Mouse (Mus musculus) left cerebral cortex, adult 8-10 months (tissue): Measurements from ENCODE around the gene Dyrk1b. TPM values are rescaled to one million over a fixed set of nuclear protein-coding genes. Genes with fewer than 3 reads are reported as not detected.
"Not testable (repeated sequence)": the region's sequence is repeated elsewhere in the genome, so short reads cannot be mapped to it uniquely, and the experiment has no call there.

Experiments used
- DNase-seq, 2 experiments: peaks; one replicate each; pipeline ENCODE4 v3.0.0; 2022; ENCODE audit warnings: low spot score in 2 of 2
- total RNA-seq, 4 experiments: library from RNA; stranded (reverse); gene quantifications; 2 replicates each; pipeline ENCODE4 v1.2.4; 2022

Gene Dyrk1b
- total RNA-seq, 4 experiments from 2014 or later = 42.5 to 45.3 (median 44.3) TPM

DNA sequence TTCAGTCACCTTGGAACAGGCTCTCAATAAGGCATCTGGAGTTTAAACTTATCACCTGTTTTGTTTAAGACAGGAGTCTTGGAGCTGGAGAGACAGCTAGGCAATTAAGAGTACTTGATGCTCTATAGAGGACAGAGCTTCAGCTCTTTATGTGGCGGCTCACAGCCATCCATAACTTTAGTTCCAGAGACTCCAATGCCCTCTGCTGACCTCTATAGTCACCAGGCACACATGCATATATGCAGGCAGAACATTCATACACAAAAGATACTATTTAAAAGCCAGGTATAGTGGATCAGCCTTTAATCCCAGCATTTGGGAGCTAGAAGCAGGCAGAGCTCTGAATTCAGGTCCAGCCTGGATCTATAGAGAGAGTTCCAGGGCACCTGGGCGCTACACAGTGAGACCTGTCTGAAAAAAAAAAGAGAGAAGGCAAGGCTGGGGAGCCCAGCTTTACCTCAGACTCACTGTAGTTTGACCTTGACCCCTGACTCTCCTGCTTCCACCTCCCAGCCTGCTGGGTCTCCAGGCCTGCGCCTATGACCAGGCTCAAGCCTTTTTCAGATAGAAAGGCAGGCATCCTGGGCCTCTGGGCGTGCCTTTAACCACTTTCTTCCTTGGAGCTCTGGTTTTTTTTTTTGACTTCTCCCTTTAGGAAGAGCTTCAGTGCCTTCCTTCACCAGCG is 16.3 kb downstream of the Dyrk1b start:
- DNase-seq = no peak

GRCm38 (mm10) chr7:28196528-28196927 is 17.3 kb downstream of the Dyrk1b start:
- DNase-seq = no peak

DNA sequence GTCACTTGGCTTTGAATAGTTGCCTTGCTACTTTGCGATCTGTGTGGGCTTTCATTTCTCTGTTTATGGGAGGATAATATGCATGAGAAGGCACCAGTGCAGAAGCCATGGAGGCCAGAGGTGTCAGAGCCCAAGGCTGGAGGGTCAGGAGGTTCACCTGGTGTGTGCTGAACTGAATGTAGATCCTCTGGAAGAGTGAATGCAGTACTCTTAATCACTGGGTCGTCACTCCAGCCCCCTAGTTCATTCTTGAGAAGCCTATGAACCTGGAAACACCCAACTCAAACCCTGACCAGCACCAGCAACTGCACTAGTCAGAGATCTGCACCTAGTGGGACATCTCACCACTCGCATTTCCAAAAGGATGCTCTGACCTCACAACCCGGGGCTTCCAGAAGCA is 19.8 kb downstream of the Dyrk1b start:
- no peak for DNase-seq

DNA sequence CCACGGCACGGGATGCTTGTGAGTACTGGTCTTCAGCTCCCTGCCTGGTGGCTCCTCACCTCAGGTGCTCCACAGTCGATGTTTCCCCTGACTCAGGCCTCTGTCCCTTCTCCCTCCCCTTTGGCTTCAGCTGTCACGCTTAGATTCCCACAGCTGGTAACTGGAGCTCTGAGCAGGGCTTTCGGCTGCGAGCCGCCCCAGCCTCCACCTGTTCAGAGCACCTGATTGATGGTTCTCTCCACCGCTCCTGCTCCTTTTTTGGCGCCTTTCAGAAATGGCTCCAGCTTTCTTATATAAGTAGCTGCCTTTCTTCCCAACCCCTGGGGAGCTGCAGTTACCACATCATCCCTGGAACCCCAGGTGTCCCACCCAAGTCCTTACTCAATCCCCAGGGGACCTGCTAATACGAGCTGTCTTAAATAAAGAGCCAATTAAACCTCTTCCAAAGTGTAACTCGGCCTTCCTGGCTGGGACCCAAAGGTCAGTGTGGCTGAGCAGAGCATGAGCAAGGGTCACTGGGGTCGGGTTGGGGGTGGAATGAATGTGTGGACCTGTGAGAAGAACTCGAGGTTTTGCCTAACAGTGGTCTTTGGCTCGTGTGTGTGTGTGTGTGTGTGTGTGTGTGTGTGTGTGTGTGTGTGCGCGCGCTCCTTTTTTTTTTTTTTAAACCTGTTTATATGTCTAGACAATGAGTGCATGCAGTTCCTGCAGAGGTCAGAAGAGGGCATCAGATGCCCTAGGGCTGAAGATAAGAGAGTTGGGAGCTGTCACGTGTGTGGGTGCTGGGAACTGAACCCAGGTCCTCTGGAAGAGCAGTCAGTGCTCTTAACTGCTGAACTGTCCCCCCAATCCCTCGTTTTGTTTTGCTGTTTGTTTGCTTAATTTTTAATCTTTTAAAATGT is 24.2 kb downstream of the Dyrk1b start:
- DNase-seq = no peak

DNA sequence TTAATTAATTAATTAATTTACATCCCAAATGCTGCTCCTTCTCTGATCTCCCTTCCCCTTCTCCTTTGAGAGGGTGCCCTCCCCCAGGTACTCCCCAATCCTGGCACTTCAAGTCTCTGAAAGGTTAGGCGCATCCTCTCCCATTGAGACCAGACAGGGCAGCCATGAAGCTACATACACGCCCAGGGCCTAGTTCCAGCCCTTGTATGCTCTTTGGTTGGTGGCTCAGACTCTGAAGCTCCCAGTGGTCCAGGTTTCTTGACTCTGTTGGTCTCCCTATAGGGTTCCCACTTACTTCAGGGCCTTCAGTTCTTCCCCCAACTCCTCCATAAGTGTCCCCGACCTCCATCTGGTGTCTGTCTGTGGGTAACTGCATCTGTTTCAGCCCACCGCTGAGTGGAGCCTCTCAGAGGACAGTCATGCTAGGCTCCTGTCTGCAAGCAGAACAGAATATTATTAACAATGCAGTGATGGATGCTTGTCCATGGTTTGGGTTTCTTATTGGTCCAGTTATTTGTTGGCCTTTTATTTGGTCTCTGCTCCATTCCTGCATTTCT is 26.9 kb downstream of the Dyrk1b start:
- DNase-seq = no peak

DNA sequence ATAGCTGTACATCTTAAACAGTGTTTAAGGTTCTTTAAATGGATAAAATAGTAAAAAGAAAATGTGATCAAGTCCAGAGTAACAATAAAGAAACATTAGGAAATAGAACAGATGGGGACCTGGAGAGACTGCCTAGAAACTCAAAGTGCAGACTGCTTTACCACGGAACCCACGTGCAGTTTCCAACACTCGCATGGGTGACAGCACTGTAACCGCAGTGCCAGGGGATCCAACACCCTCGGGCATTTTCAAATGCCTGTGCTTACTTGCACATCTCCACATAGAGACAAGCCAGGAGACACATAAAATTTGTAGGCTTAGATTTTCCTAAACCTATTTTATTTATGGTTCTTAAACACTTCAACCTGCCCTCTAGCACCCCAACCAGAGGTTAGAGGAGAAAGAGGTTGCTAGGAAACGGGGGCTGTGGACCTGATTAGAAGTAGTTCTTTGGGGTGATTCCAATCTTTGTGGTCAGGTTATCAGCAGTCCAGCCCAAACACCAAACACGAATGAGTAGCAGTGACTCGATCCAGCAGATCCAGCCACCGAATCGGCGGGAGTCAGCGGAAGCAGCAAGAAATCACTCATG is 29.2 kb downstream of the Dyrk1b start:
- no peak for DNase-seq

DNA sequence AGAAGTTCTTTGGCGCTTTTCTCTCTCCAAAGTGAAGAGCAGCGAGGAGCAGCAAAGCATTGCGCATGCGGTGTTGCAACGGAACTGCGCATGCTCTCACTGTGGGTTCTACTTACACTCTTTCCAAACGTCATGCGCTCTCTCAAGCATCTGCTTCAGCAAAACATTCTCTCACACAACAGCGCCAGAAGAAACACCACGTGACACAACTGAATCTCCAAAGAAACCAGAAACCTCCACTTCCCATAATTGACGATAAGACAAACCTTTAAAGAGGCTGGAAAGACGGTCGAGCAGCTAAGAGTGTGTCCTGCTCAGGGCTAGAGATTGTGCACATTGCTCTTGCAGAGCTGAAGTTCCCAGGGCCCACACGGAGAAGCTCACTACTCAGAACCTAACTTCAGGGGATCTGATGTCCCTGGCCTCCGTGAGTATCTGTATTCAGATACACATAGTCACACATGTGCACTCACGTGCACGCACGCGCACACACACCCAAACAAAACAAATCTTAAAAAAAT is 29.8 kb downstream of the Dyrk1b start:
- peak; percentile 44 to 61 for DNase-seq

GRCm38 (mm10) chr7:28210731-28211130 is 31.5 kb downstream of the Dyrk1b start:
- DNase-seq = no peak

DNA sequence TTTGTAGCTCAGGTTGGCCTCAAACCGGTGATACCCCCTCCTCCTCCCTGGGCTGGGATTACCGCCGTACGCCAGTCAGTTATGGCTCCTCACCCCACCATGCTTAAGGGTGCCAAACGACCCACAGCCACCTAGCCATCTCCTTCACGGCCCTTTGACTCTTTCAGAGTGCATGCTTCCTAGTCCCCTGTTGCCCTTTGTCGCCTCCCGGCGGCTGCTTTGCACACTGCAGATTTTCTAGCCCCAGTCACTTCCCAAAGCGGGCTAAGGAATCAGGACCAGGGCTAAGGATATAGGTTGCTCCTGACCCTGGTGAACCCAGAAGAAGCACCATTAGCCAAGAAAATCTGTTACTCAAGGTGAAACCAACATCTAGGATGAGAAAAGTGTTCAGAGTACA is 34.9 kb downstream of the Dyrk1b start:
- peak in 1 of 2 experiments; percentile 49 for DNase-seq

DNA sequence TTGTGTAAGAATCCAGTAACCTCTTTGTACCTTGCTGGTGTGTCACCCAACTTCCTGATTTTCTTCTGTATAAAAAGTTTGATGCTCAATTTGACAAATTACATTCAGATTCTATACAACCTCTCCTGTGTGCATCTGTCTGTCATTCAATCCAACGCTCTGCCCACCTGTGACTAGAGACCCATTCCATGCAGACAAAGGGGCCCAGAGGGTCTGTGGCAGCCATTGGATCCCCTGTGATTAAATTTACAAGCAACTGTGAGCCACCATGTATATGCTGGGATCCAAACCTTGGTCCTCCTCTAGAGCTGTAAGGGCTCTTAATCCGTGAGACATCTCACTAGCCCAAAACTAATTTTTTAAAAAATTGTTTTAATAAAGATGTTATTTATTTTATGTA is 36.7 kb downstream of the Dyrk1b start:
- DNase-seq = not testable (repeated sequence)

DNA sequence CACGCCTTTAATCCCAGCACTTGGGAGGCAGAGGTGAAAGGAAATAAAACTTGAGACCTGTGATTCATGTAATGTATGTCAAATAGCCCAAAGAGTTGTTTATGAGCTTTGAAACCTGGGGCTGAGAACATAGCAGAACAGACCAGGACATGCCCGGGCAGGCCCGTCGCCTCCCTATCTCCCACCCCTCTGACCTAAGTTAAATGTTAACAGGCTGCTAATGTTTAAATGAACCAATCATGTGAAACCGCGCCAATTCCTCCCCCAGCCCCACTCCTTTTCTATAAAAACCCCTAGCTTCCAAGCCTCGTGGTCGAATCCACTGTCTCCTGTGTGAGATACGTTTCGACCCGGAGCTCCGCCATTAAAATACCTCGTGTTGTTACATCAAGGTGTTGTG is 38.5 kb downstream of the Dyrk1b start:
- not testable (repeated sequence) for DNase-seq

DNA sequence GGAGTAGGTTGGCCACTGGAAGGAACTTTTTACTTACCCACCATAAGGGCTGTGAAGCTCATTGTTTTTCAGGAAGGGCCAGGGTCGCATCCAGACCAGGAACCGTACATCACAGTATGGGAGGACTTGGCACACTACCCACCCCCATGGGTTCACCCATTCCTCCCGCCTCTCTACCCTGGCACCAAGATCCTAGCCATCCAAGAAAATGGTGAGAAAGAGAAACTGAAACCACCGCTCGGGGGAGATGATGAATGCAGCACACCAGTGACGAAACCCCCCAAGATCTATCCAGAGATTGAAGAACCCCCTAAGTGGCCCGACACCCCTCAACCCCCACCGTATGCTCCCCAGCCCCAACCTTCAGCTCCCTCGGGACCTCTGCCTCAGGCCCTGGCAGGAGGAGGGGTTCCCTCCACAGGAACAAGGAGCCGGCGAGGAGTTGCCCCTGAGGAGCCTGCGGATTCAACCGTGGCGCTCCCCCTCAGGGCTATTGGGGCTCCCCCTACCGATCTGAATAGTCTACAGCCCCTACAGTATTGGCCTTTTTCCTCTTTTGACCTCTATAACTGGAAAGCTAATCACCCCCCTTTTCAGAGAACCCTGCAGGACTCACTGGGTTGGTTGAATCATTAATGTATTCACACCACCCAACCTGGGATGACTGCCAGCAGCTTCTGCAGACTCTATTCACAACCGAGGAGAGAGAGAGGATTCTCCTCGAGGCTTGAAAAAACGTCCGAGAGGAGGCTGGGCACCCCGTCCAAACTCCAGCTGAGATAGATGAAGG is 39.9 kb downstream of the Dyrk1b start:
- DNase-seq = peak in 1 of 2 experiments; percentile 52

GRCm38 (mm10) chr7:28226836-28227235 is 47.6 kb downstream of the Dyrk1b start:
- DNase-seq = not testable (repeated sequence)

DNA sequence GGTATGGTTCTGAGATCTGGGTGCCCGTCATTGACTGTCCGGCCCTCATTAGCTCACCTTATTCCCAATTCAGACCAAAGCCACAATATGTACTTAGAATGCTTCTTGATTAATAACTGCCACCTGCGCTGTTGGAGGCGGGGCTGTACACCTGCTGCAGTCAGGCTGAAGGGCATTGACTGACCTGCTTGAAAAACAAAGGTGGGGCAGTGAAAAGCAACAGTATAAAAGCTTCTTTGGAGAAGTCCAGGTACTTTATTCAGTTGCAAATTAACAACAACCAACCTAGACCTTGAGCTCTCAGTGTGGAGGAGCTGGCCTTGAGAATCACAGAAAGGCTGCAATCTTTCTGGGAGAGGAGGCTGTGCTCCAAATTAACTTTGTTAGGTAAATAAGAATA is 48.2 kb downstream of the Dyrk1b start:
- DNase-seq = not testable (repeated sequence)

Other genes starting within 250 kb of the Dyrk1b start
- 10 to 100 TPM; 19.1 to 21.0 (median 19.9) TPM for gene Zfp780b, start 200.3 kb upstream of the Dyrk1b start, total RNA-seq
- 1 to 10 TPM; 5.5 to 7.5 (median 5.8) TPM for gene Zfp850, start 165.4 kb upstream of the Dyrk1b start, total RNA-seq
- gene Psmc4, start 129.4 kb upstream of the Dyrk1b start, total RNA-seq = 100 to 1,000 TPM; 119 to 144 (median 131) TPM
- gene Fcgbp, start 108.2 kb upstream of the Dyrk1b start, total RNA-seq = 1 to 10 TPM in 1 of 4 experiments, under 1 TPM in 3; 0.33 to 1.5 (median 0.40) TPM
- under 1 TPM; 0.06 to 0.12 (median 0.07) TPM for gene 9530053A07Rik, start 50.0 kb upstream of the Dyrk1b start, total RNA-seq
- gene Fbl, start 9.8 kb upstream of the Dyrk1b start, total RNA-seq = 10 to 100 TPM; 47.8 to 59.8 (median 56.9) TPM
- gene Eid2, start 88.4 kb downstream of the Dyrk1b start, total RNA-seq = 10 to 100 TPM; 56.5 to 59.8 (median 58.3) TPM
- gene Eid2b, start 98.3 kb downstream of the Dyrk1b start, total RNA-seq = 10 to 100 TPM; 30.6 to 34.2 (median 33.4) TPM
- 1 to 10 TPM in 2 of 4 experiments, under 1 TPM in 2; 0.72 to 1.9 (median 1.0) TPM for gene Selenov, start 111.7 kb downstream of the Dyrk1b start, total RNA-seq
- 1 to 10 TPM in 2 of 4 experiments, under 1 TPM in 2; 0.59 to 2.9 (median 0.95) TPM for gene Dll3, start 122.8 kb downstream of the Dyrk1b start, total RNA-seq
- gene Timm50, start 132.6 kb downstream of the Dyrk1b start, total RNA-seq = 10 to 100 TPM; 34.8 to 39.2 (median 39.1) TPM
- gene Supt5, start 159.3 kb downstream of the Dyrk1b start, total RNA-seq = 100 to 1,000 TPM; 117 to 123 (median 121) TPM
- gene Rps16, start 171.2 kb downstream of the Dyrk1b start, total RNA-seq = 100 to 1,000 TPM; 521 to 591 (median 572) TPM
- gene Plekhg2, start 193.1 kb downstream of the Dyrk1b start, total RNA-seq = 1 to 10 TPM; 6.2 to 8.4 (median 8.0) TPM
- 1 to 10 TPM; 2.1 to 6.1 (median 3.6) TPM for gene Zfp36, start 200.8 kb downstream of the Dyrk1b start, total RNA-seq
- 10 to 100 TPM; 13.2 to 17.4 (median 16.3) TPM for gene Med29, start 213.2 kb downstream of the Dyrk1b start, total RNA-seq
- 10 to 100 TPM; 51.1 to 77.7 (median 63.9) TPM for gene Paf1, start 213.5 kb downstream of the Dyrk1b start, total RNA-seq